Mouse (Mus musculus) spleen, adult 2 months (tissue): ENCODE results near the gene 4931406C07Rik.

Experiments
- CTCF ChIP-seq: fragments of 200-500 bp; IDR thresholded peaks from 2 replicates; pipeline ENCODE4 v1.5.1; 2011; ENCODE audit warnings: mild to moderate bottlenecking, inconsistent platforms; ENCODE audit not compliant: insufficient read depth, insufficient read length, insufficient replicate concordance; ENCODE audit errors: extremely low read depth
- POLR2A ChIP-seq: fragments of 200-500 bp; IDR thresholded peaks from 2 replicates; pipeline ENCODE4 v1.6.1; 2011; ENCODE audit warnings: low read depth, low read length, inconsistent platforms

GRCm38 (mm10) chr9:15302881-15303280 lies 3.4 kb downstream of the 4931406C07Rik start:
- TF ChIP-seq POLR2A (no peak), CTCF (no peak)
